Mouse (Mus musculus) mouse embryonic stem cell (cell line): Measurements from ENCODE around the gene Adam23.
"Not testable (repeated sequence)": the region's sequence is repeated elsewhere in the genome, so short reads cannot be mapped to it uniquely, and the experiment has no call there.

Source experiments
- in situ Hi-C, 2 experiments: fragments of 300-500 bp; cut with MboI; formaldehyde crosslinking; loops; 1 replicate in 1 of 2; 3 replicates in 1 of 2; pipeline ENCODE4 v1.14.3; 2019 to 2020; ENCODE audit warnings: low sequenced_read_pairs in 2 of 2, low pct_unique_long_range_greater_than_20kb in 1 of 2, mixed read lengths in 1 of 2; ENCODE audit not compliant: unreplicated experiment in 1 of 2

The Adam23 gene

GRCm38 (mm10) chr1:63566501-63566900 lies 120.8 kb downstream of the Adam23 start:
- in situ Hi-C loops: no loop called here

- in situ Hi-C loops: no loop called here
Observed at GRCm38 (mm10) chr1:63567031-63567430, 121.3 kb downstream of the Adam23 start.

- in situ Hi-C loops: no loop called here
Observed at GRCm38 (mm10) chr1:63572229-63572628, 126.5 kb downstream of the Adam23 start.

GRCm38 (mm10) chr1:63573432-63573831 lies 127.7 kb downstream of the Adam23 start:
- in situ Hi-C loops: no loop called here

- in situ Hi-C loops: no loop called here
Observed at GRCm38 (mm10) chr1:63573864-63574611, 128.3 kb downstream of the Adam23 start.

- in situ Hi-C loops: no loop called here
Observed at GRCm38 (mm10) chr1:63576803-63577202, 131.1 kb downstream of the Adam23 start.

GRCm38 (mm10) chr1:63579153-63579552 lies 133.5 kb downstream of the Adam23 start:
- in situ Hi-C loops: no loop called here

- in situ Hi-C loops: no loop called here
Observed at GRCm38 (mm10) chr1:63586869-63587268, 141.2 kb downstream of the Adam23 start.

GRCm38 (mm10) chr1:63603870-63604500 lies 158.3 kb downstream of the Adam23 start:
- in situ Hi-C loops: no loop called here

- in situ Hi-C loops: no loop called here
Observed at GRCm38 (mm10) chr1:63609613-63610012, 163.9 kb downstream of the Adam23 start.

GRCm38 (mm10) chr1:63614594-63614993 lies 168.9 kb downstream of the Adam23 start:
- in situ Hi-C loops: no loop called here

GRCm38 (mm10) chr1:63615668-63616067 lies 170.0 kb downstream of the Adam23 start, which contains the start of gene Gm39653:
Gene Gm39653, plus strand, starts transcription at chr1:63615968.
- in situ Hi-C loops: no loop called here

- in situ Hi-C loops: no loop called here
Observed at GRCm38 (mm10) chr1:63628211-63628610, 182.5 kb downstream of the Adam23 start.

- in situ Hi-C loops: not testable (repeated sequence)
Observed at GRCm38 (mm10) chr1:63630390-63630789, 184.7 kb downstream of the Adam23 start.

- in situ Hi-C loops: no loop called here
Observed at GRCm38 (mm10) chr1:63639921-63640320, 194.2 kb downstream of the Adam23 start.
